Mouse (Mus musculus) lung, postnatal 10 days (tissue): ENCODE data around the gene Olfr172.

Experiments used
- DNase-seq: peaks from one replicate; pipeline ENCODE4 v3.0.0; 2021

Olfr172 gene

GRCm38 (mm10) chr16:58763076-58763475 lies at the start of gene Olfr172:
TSS of gene Olfr172 (minus strand) at chr16:58763176.
- no peak for DNase-seq

GRCm38 (mm10) chr16:58800168-58800567 lies 37.2 kb upstream of the Olfr172 start, which contains the start of gene Olfr173:
TSS of gene Olfr173 (minus strand) at chr16:58800268.
- DNase-seq = no peak

- DNase-seq = no peak
Measured at GRCm38 (mm10) chr16:58756191-58756590, 6.8 kb downstream of the Olfr172 start.

- DNase-seq = no peak
Measured at GRCm38 (mm10) chr16:58751314-58751713, 11.7 kb downstream of the Olfr172 start.

- DNase-seq = no peak
Measured at GRCm38 (mm10) chr16:58746715-58747114, 16.3 kb downstream of the Olfr172 start.

GRCm38 (mm10) chr16:58740751-58741150 lies 22.2 kb downstream of the Olfr172 start:
- DNase-seq = no peak

- DNase-seq = no peak
Measured at GRCm38 (mm10) chr16:58738800-58739199, 24.2 kb downstream of the Olfr172 start.

GRCm38 (mm10) chr16:58738205-58738604 lies 24.8 kb downstream of the Olfr172 start:
- DNase-seq = no peak

GRCm38 (mm10) chr16:58728176-58728671 lies 34.8 kb downstream of the Olfr172 start:
- peak; percentile 10 for DNase-seq

GRCm38 (mm10) chr16:58727477-58728131 lies 35.4 kb downstream of the Olfr172 start, which contains the start of gene Cldnd1:
TSS of gene Cldnd1 (plus strand) at chr16:58727910.
- DNase-seq = peak; percentile 98

- no peak for DNase-seq
Measured at GRCm38 (mm10) chr16:58726680-58727476, 36.1 kb downstream of the Olfr172 start.

GRCm38 (mm10) chr16:58722292-58722691 lies 40.7 kb downstream of the Olfr172 start:
- DNase-seq = no peak

- DNase-seq = no peak
Measured at GRCm38 (mm10) chr16:58718666-58719120, 44.3 kb downstream of the Olfr172 start, which contains the start of gene Gpr15. TSS of gene Gpr15 (minus strand) at chr16:58719070.

- no peak for DNase-seq
Measured at GRCm38 (mm10) chr16:58715018-58715417, 48.0 kb downstream of the Olfr172 start.

- no peak for DNase-seq
Measured at GRCm38 (mm10) chr16:58713128-58713527, 49.8 kb downstream of the Olfr172 start.

- DNase-seq = no peak
Measured at GRCm38 (mm10) chr16:58712221-58712620, 50.8 kb downstream of the Olfr172 start.
